Mouse (Mus musculus) CH12.LX (cell line): Measurements from ENCODE around the gene Fbrs. TPM values are rescaled to one million over a fixed set of nuclear protein-coding genes. Genes with fewer than 3 reads are reported as not detected.

Experiments
- DNase-seq: peaks from one replicate; pipeline ENCODE4 v3.0.0-alpha.2; 2013; ENCODE audit errors: extremely low read depth
- H3K27ac ChIP-seq: 2 replicates; pipeline ENCODE4 v1.5.1; 2012; ENCODE audit warnings: low read depth, mild to moderate bottlenecking, control low read depth, moderate library complexity; ENCODE audit not compliant: insufficient read depth
- H3K27me3 ChIP-seq: replicated peaks from 2 replicates; pipeline ENCODE3; 2012; ENCODE audit warnings: inconsistent platforms
- H3K36me3 ChIP-seq, 2 experiments: replicated peaks in 1 of 2; 2 replicates each; pipeline versions ENCODE3 to v1.6.1; 2012; ENCODE audit warnings: inconsistent platforms in 1 of 2, low read length in 1 of 2, mild to moderate bottlenecking in 1 of 2, mixed read lengths in 1 of 2, moderate library complexity in 1 of 2; ENCODE audit not compliant: control insufficient read depth in 1 of 2, insufficient read depth in 1 of 2
- H3K4me1 ChIP-seq, 2 experiments: 2 replicates each; pipeline ENCODE4 v1.6.1; 2012; ENCODE audit warnings: inconsistent platforms in 1 of 2, moderate library complexity in 1 of 2; ENCODE audit not compliant: insufficient read depth in 2 of 2, control insufficient read depth in 1 of 2
- H3K4me2 ChIP-seq: 2 replicates; pipeline ENCODE4 v1.6.1; 2012; ENCODE audit warnings: low read depth, mild to moderate bottlenecking, control low read depth; ENCODE audit not compliant: poor library complexity, insufficient read depth, severe bottlenecking
- H3K4me3 ChIP-seq, 3 experiments: fragments of 150-350 bp in 1 of 3; sonication (generic) in 1 of 3; replicated peaks in 1 of 3; 2 replicates each; pipeline versions ENCODE3 to v1.5.1; 2011 to 2012; ENCODE audit warnings: low read depth in 2 of 3, low read length in 2 of 3, mild to moderate bottlenecking in 2 of 3, moderate library complexity in 2 of 3, control low read depth in 1 of 3, improper control_type of control experiment in 1 of 3, inconsistent platforms in 1 of 3, mixed read lengths in 1 of 3; ENCODE audit not compliant: poor library complexity in 1 of 3
- H3K79me2 ChIP-seq: replicated peaks from 2 replicates; pipeline ENCODE4 v1.6.1; 2012; ENCODE audit warnings: mild to moderate bottlenecking, moderate library complexity; ENCODE audit not compliant: control insufficient read depth, poor library complexity, insufficient read depth, severe bottlenecking; ENCODE audit errors: extremely low read depth
- H3K9ac ChIP-seq: 2 replicates; pipeline ENCODE4 v1.6.1; 2012; ENCODE audit warnings: low read depth, mild to moderate bottlenecking, control low read depth, moderate library complexity; ENCODE audit not compliant: insufficient read depth
- H3K9me3 ChIP-seq: replicated peaks from 2 replicates; pipeline ENCODE3; 2012; ENCODE audit warnings: low read length, inconsistent platforms, mixed read lengths
- CHD1 ChIP-seq: IDR thresholded peaks from 2 replicates; pipeline ENCODE4 v1.6.1; 2012; ENCODE audit warnings: low read depth, low read length, improper control_type of control experiment, inconsistent platforms
- CTCF ChIP-seq, 2 experiments: IDR thresholded peaks in 1 of 2; conservative IDR thresholded peaks in 1 of 2; 2 replicates each; pipeline ENCODE4 v1.5.1; 2011 to 2012; ENCODE audit warnings: low read depth in 2 of 2, low read length in 2 of 2, improper control_type of control experiment in 1 of 2, inconsistent platforms in 1 of 2, mild to moderate bottlenecking in 1 of 2, moderate library complexity in 1 of 2
- EP300 ChIP-seq: IDR thresholded peaks from 2 replicates; pipeline ENCODE4 v1.6.1; 2011; ENCODE audit warnings: low read length, improper control_type of control experiment
- ETS1 ChIP-seq: conservative IDR thresholded peaks from 2 replicates; pipeline ENCODE4 v1.6.1; 2012; ENCODE audit warnings: low read depth, mild to moderate bottlenecking, inconsistent platforms, low read length, improper control_type of control experiment, moderate library complexity
- GABPA ChIP-seq: IDR thresholded peaks from 2 replicates; pipeline ENCODE4 v1.6.1; 2012; ENCODE audit warnings: low read depth, low read length, improper control_type of control experiment, inconsistent platforms; ENCODE audit not compliant: insufficient replicate concordance
- HCFC1 ChIP-seq: IDR thresholded peaks from 2 replicates; pipeline ENCODE4 v1.6.1; 2012; ENCODE audit warnings: low read depth, mild to moderate bottlenecking, inconsistent platforms, low read length, improper control_type of control experiment
- IRF4 ChIP-seq: IDR thresholded peaks from 2 replicates; pipeline ENCODE4 v1.6.1; 2014; ENCODE audit warnings: low read depth, mild to moderate bottlenecking, inconsistent platforms, low read length, improper control_type of control experiment
- JUN ChIP-seq: IDR thresholded peaks from 2 replicates; pipeline ENCODE4 v1.6.1; 2011; ENCODE audit warnings: low read depth, mild to moderate bottlenecking, low read length, improper control_type of control experiment, moderate library complexity; ENCODE audit not compliant: insufficient read depth
- JUND ChIP-seq: conservative IDR thresholded peaks from 2 replicates; pipeline ENCODE4 v1.6.1; 2011; ENCODE audit warnings: low read depth, low read length, improper control_type of control experiment
- KAT2A ChIP-seq: IDR thresholded peaks from 2 replicates; pipeline ENCODE4 v1.6.1; 2012; ENCODE audit warnings: low read length, improper control_type of control experiment, inconsistent platforms; ENCODE audit not compliant: insufficient replicate concordance
- MAZ ChIP-seq: IDR thresholded peaks from 2 replicates; pipeline ENCODE4 v1.6.1; 2012; ENCODE audit warnings: low read depth, mild to moderate bottlenecking, inconsistent platforms, low read length, improper control_type of control experiment, moderate library complexity
- MYC ChIP-seq: IDR thresholded peaks from 2 replicates; pipeline ENCODE4 v1.6.1; 2011; ENCODE audit warnings: low read depth, mild to moderate bottlenecking, improper control_type of control experiment, low read length
- NELFE ChIP-seq: IDR thresholded peaks from 2 replicates; pipeline ENCODE4 v1.6.1; 2011; ENCODE audit warnings: low read depth, low read length, improper control_type of control experiment
- NRF1 ChIP-seq: IDR thresholded peaks from 2 replicates; pipeline ENCODE4 v1.6.1; 2014; ENCODE audit warnings: low read depth, mild to moderate bottlenecking, inconsistent platforms, low read length, improper control_type of control experiment, moderate library complexity
- PAX5 ChIP-seq: IDR thresholded peaks from 2 replicates; pipeline ENCODE4 v1.6.1; 2012; ENCODE audit warnings: low read length, inconsistent platforms, mixed read lengths
- RAD21 ChIP-seq: IDR thresholded peaks from 2 replicates; pipeline ENCODE4 v1.6.1; 2011; ENCODE audit warnings: low read depth, mild to moderate bottlenecking, low read length, improper control_type of control experiment, moderate library complexity
- SIN3A ChIP-seq: IDR thresholded peaks from 2 replicates; pipeline ENCODE4 v1.6.1; 2012; ENCODE audit warnings: low read length, improper control_type of control experiment, inconsistent platforms
- SMC3 ChIP-seq: IDR thresholded peaks from 2 replicates; pipeline ENCODE4 v1.6.1; 2011; ENCODE audit warnings: low read depth, low read length, improper control_type of control experiment
- TBP ChIP-seq: conservative IDR thresholded peaks from 2 replicates; pipeline ENCODE4 v1.6.1; 2011; ENCODE audit warnings: low read depth, low read length, improper control_type of control experiment
- UBTF ChIP-seq: IDR thresholded peaks from 2 replicates; pipeline ENCODE4 v1.6.1; 2012; ENCODE audit warnings: low read depth, mild to moderate bottlenecking, inconsistent platforms, low read length, improper control_type of control experiment, moderate library complexity
- USF2 ChIP-seq: conservative IDR thresholded peaks from 2 replicates; pipeline ENCODE4 v1.6.1; 2011; ENCODE audit warnings: low read depth, low read length, improper control_type of control experiment
- ZNF384 ChIP-seq: IDR thresholded peaks from 2 replicates; pipeline ENCODE4 v1.6.1; 2012; ENCODE audit warnings: low read depth, low read length, improper control_type of control experiment, inconsistent platforms
- dilution Hi-C: fragments of 300-500 bp; cut with MboI; formaldehyde crosslinking; loops from 2 replicates; pipeline ENCODE4 v1.14.3; 2020; ENCODE audit warnings: low sequenced_read_pairs; ENCODE audit not compliant: extremely low pct_unique_long_range_greater_than_20kb, extremely low pct_ligation_motif_present
- in situ Hi-C: fragments of 300-500 bp; cut with MboI; formaldehyde crosslinking; loops from 3 replicates; pipeline ENCODE4 v1.14.3; 2019; ENCODE audit warnings: low sequenced_read_pairs, low pct_ligation_motif_present, low pct_unique_long_range_greater_than_20kb, mixed read lengths
- polyA plus RNA-seq: library from polyadenylated mRNA; unstranded; fragments of >175 nt; gene quantifications from 2 replicates; pipeline ENCODE4 v1.2.1, GENCODE M21; 2012; ENCODE audit warnings: low read depth; ENCODE audit not compliant: insufficient read length
- total RNA-seq, 2 experiments: library from RNA; depleted of rRNA; stranded (reverse); fragments of 300-350 nt in 1 of 2; fragments of >200 nt in 1 of 2; gene quantifications; 2 replicates each; pipeline ENCODE4 v1.2.3; 2012 to 2014

Fbrs gene
- total and polyA plus RNA-seq, 3 experiments: 6.7 to 66.7 (median 14.4) TPM

GRCm38 (mm10) chr7:127448521-127449300 is 30.3 kb upstream of the Fbrs start, which contains the start of gene Zfp689 (continued):
- TF ChIP-seq SMC3 (no peak), MYC (peak; percentile 62; the same call in 1 of the 2 replicates), CHD1 (no peak; the same call in 1 of the 2 replicates), MAZ (peak; percentile 79), JUND (no peak), NRF1 (peak; percentile 78)

- Histone ChIP-seq H3K79me2 (peaks cover 53% of the 10 kb centered on the region), H3K27me3 (no peaks in the 10 kb centered on the region), H3K4me1 (peaks cover 19 to 36% of the 10 kb centered on the region in 2 experiments), H3K4me3 (peak overlapping the region; percentile 80 to 96 (median 81)), H3K36me3 (peaks cover 26 to 53% of the 10 kb centered on the region in 2 experiments), H3K27ac (no peak overlapping the region; the same call in 1 of the 2 replicates), H3K9ac (peak overlapping the region; percentile 69), H3K4me2 (peak overlapping the region; percentile 88), H3K9me3 (peaks cover 12% of the 10 kb centered on the region)
- dilution Hi-C loops: no loop called here
- no peak for TF ChIP-seq ETS1
- no peak for TF ChIP-seq PAX5
- no peak for TF ChIP-seq SIN3A
- no peak for TF ChIP-seq GABPA
- TF ChIP-seq MAZ: no peak
- no peak for TF ChIP-seq KAT2A
- no peak for TF ChIP-seq UBTF
- TF ChIP-seq MYC: no peak
- no peak for TF ChIP-seq IRF4
- TF ChIP-seq HCFC1: no peak
- TF ChIP-seq SMC3: no peak
- no peak for TF ChIP-seq EP300
- no peak for TF ChIP-seq CTCF (conservative IDR thresholded peaks at IDR 0.05 in 1 of 2, IDR thresholded peaks at IDR 0.05 in 1 of 2; ENCODE audit: low read depth in 2 of 2, low read length in 2 of 2)
- TF ChIP-seq RAD21: no peak
- DNase-seq: peak; percentile 11
- in situ Hi-C loops: no loop called here
Observed at GRCm38 (mm10) chr7:127449966-127450365, 29.0 kb upstream of the Fbrs start.

GRCm38 (mm10) chr7:127453056-127453455 is 25.9 kb upstream of the Fbrs start:
- no peak overlapping the region for H3K27ac ChIP-seq
- H3K9me3 ChIP-seq: peaks cover 25% of the 10 kb centered on the region
- in situ Hi-C loops: no loop called here
- H3K4me1 ChIP-seq: peaks cover 17 to 30% of the 10 kb centered on the region in 2 experiments
- H3K36me3 ChIP-seq: peaks cover 37 to 61% of the 10 kb centered on the region in 2 experiments
- TF ChIP-seq IRF4: no peak
- TF ChIP-seq NELFE: no peak
- TF ChIP-seq JUN: no peak
- TF ChIP-seq USF2: no peak
- TF ChIP-seq TBP: no peak
- TF ChIP-seq GABPA: no peak
- no peak for TF ChIP-seq ZNF384
- TF ChIP-seq, all 38 proteins: peak for 0
- no peak for DNase-seq
- dilution Hi-C loops: no loop called here
- H3K27me3 ChIP-seq: no peaks in the 10 kb centered on the region
- no peak overlapping the region for H3K4me2 ChIP-seq
- peaks cover 55% of the 10 kb centered on the region for H3K79me2 ChIP-seq
- H3K9ac ChIP-seq: no peak overlapping the region
- H3K4me3 ChIP-seq: no peak overlapping the region
